Mouse (Mus musculus) right cerebral cortex, postnatal 14 days (tissue): ENCODE measurements around the gene Pros1.
A peak's percentile ranks its signal among the peaks of the same experiment; 100 is the strongest.

Source experiments
- DNase-seq: peaks from one replicate; pipeline ENCODE4 v3.0.0; 2022

Gene Pros1

DNA sequence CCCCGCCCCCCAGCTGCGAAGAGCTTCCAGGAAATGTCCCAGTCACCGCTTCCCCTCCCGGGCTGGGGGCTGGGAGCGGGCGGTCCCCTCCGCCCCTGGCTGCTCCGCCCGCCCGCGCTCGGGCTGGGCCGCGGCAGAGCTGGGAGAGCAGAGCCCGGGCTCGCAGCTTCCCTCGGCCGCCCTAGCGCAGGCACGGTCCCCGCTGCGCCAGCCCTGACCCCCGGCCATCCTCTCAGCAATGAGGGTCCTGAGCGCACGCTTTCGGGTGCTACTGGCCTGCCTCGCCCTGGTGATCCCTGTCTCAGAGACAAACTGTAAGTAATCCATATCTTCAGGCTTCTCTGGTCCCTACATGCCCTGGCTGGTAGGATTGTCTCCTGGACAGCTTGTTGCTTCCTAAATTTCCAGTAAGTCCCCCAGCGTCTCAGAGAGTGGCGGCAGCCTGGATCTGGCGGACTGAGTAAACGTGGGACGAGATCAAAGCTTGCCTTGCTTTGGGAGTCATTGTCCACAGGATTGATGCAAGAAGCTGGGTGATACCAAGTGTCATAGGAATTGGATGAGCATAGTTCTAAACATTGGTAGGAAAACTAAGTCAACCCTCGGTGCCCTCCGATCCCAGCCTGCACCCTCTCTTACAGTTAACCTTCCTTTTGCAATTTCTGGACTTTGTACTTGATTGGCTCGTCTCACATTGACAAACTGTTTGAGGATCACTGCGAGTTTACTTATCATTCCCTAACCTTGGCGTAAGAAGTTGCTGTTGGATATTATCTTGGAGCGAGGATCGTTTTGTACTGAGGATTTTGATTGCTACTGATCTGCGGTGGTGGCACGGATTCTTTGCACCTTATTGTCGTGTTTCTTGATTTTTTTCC is at the start of gene Pros1:
Gene Pros1, plus strand, starts transcription at position 117 of the 878 bp plus-strand sequence.
- peak; percentile 38 for DNase-seq

DNA sequence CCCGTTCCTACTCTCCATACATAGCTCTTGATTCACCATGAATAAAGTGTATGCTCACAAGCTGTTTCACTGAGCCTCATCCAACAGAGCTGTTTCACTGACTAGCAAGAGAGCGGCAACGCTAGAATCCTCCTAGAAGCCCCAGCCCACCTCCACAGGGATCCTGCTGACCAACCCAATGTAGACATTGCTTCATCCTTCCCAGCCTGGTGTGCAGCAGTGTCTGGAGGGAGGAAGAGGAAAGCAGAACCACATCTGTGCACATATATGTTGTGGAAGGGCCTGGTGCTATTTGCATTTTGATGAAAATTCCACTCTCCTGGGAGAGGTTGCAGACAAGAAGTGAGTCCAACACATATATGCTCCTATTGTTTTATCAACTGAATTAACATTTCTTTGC is 49.5 kb upstream of the Pros1 start:
- DNase-seq = no peak

DNA sequence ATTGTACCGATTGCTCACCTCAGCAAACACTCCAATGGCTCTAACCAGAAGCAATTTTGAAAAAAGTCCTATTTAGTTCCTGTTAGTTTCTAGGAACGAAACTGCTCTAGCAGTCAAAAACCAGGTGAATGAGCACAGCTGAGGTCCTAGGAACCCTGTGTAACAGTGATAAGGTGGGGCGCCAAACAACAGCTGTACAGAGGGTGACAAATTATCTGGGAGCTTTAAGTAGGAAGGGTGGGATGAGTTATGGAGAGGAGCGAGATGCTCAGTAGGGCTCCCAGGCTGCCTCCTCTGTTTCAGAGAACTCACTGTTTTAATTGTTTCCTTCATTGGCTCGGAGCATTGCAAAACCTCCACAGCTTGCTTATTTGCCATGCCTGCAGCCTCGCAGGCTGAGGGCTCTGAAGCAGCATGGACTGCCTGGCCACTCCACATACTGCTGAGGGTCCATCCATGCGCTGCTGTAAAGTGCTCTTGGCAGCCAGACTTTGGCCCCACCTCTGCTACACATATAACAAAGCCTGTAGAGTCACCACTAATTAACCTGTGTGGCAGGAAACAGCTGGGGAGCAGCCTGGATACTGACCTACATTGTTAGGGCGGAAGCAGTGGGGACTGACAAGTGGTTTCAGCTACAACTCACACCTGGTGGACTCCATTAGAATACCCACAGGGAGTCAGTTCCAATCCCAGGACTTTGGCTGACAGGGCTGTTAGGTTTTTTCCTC is 46.7 kb upstream of the Pros1 start:
- no peak for DNase-seq

DNA sequence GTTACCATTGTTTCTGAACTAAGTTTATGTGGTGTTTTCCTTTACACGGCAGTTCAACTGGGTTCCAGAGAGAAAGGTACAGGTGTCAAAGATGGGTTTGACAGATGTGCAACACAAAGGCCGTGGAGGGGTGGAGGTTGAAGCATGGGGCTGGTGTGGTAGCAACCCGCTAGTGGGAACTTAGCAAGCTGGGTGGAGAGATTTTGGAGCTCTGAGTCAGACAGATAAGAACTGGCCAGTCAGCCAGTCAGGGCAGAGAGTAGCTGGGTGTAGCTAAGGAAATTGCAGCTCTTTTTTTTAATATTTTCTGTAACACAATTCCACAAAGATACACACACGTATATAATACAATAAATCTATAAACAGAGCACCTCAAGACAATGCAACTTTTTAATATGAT is 43.3 kb upstream of the Pros1 start:
- no peak for DNase-seq

DNA sequence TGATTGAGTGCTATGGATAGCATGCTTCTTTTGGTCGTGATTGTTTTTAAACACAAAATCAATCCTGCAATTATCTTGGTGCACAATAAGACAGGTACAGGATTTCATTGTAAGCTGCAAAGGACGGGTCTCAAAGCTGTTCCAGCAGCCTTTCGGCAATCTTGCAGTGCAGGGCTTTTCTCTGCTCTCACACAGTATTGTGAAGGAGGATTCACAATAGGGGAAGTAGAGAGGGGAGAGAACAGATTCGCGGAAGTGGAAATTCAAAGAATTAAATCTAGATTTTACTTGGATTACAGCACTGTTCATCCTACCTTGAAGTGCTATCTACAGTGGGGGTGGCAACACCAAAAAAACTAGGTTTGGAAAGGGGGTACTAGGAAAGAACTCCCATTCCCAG is 40.3 kb upstream of the Pros1 start:
- no peak for DNase-seq

DNA sequence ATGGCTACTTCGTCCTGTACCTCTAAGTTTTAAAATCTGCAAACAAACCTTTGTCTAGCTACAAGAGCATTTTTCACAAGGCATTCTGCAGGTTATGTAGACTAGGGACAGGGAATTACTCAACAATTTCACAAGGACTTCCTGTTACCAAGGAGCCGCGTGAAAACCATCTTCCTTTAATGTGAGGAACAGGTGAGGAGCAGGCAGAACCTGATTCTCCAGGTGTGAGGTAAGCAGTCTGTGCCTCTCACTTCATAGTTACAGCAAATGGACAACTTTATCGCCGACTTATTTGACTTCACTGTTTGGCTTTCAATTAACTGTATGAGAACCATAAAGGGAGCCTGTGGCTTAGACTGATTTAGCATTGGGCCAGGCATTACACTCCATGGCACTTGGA is 39.6 kb upstream of the Pros1 start, which contains the start of gene Stx19:
Gene Stx19, plus strand, starts transcription at position 186 of the 400 bp plus-strand sequence.
- no peak for DNase-seq

DNA sequence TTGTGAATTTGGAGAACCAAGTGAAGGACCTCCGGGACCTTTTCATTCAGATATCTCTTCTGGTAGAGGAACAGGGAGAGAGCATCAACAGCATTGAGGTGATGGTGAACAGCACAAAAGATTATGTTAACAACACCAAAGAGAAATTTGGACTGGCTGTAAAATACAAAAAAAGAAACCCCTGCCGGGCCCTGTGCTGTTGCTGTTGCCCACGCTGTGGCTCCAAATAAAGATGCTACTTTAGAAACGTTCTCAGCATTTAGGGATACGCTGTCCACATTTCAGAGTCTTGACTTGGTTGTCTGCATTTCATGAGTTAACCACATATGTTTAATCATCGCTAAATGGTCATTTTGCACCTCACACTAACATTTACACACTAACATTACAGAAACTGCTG is 31.6 kb upstream of the Pros1 start:
- no peak for DNase-seq

DNA sequence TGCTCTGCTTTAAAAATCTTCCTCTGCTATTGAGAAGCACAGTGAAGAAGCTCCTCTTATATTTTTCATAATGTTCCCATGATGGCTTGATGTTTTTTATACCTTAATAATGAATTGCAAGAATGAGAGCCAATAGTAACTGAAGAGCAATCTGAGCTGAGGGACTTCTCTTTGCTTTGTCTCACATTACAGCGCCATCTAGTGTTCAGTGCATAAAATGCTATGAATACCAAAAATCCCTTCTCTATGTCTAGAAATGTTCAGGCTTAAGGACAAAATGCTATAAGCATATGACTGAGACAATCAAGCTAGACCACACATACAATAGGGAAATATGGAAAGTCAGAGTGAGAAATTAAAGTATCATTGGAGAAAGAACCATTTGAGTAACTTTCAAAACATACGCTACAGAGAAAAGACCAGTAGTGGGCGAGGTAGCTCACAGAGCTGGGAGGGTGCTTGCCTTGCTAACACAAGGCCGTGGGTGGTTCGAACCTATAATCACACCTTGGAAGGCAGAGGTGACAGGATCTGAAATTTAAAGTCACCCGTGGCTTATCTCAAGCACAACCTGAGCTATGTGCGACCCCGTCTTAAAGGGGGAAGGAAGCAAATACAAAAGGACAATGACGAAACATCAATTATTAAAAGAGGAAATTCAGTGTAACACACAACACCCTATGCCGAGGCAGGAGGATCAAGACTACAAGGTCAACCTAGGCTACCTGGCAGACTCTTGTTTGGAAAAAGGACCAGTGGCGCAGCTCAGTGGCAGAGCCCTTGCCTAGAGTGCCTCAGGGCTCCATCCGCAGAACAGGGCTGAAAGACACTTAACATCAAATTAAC is 27.7 kb upstream of the Pros1 start:
- no peak for DNase-seq

DNA sequence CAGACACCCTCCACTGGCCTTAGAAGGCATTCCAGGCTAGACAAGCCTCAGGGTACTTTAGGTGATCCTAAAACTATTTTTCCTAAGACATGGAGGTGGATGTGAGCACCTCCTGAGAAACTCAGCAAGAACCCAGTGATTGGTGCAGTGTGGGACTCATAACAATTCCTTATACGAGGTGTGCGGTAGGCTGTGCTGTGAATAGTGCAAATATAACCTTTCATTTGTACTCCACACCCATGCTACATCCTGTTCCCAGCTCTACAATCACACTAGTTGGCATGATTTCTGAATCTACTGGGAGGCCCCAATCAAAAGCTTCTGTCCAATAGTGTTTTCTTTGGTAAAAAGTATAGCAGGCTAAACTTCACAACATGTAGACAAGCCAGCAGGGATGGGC is 22.1 kb upstream of the Pros1 start:
- no peak for DNase-seq

DNA sequence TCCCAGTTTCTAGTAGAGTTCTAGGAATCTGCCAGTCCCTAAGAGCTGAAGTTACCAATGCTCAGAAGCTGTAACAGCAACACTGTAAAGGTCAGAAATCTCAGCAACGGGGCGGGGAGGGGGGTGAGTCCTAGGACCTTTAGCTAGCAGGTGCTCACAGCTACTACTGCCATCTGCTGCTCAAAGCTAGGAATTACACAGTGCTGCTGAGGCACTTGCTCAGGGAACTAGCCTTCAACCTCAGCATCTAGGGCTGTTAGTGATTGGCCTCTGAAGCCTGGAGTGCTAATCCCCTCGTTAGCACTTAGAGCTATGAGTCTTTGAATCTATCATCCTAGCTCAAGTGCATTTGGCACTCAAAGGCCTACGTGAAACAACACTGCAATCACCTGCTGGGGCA is 21.6 kb upstream of the Pros1 start:
- DNase-seq = peak; percentile 17

DNA sequence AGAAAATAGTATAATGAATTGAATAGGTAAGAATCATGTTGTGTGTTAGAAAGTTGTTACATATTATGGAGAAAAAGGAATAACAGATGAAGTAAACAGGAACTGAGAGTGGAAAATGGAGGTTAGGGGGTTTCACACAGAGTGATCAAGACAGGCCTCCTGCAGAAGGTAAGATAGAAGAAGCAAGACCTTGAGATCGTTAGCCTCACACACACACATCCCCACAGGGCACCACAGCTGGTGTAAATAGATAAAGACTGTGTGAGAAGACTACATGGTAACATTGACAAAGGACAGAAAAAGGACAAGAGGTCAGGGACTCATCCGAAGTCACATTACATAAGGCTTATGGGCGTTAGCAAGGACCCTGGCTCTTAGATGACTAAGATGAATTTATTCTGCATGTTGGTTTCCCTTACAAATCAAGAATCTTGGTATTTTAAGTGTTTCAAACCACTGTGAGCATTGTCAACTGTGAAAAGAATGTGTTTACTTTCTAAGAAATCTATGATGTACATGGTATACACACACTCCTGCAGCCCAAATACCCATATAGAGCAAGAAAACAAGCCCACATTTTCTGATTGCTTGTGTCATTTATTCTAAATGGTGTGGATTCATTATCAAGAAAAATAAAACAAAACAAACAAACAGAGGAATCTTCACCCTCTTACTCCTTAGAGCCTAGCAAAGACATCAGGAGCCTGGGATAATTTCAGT is 19.9 kb upstream of the Pros1 start:
- no peak for DNase-seq

DNA sequence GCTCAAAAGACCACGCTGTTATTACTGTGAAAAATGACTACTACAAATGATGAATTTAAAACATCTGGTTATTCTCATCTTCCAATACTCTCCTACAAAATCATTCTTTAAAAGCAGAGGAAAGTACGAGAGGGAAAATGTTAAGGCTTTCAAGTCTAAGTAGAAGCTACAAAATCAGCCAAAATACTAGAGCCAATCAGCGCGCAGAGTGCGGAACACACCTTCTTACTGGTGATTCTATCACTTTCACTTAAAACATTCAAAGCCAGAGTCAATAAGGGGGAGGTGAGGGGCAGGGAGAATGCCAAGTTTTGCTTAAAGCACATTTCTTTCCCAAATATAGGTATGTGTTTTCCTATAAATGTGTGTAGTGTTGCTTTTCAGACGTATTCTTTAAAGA is 8.8 kb upstream of the Pros1 start:
- no peak for DNase-seq

DNA sequence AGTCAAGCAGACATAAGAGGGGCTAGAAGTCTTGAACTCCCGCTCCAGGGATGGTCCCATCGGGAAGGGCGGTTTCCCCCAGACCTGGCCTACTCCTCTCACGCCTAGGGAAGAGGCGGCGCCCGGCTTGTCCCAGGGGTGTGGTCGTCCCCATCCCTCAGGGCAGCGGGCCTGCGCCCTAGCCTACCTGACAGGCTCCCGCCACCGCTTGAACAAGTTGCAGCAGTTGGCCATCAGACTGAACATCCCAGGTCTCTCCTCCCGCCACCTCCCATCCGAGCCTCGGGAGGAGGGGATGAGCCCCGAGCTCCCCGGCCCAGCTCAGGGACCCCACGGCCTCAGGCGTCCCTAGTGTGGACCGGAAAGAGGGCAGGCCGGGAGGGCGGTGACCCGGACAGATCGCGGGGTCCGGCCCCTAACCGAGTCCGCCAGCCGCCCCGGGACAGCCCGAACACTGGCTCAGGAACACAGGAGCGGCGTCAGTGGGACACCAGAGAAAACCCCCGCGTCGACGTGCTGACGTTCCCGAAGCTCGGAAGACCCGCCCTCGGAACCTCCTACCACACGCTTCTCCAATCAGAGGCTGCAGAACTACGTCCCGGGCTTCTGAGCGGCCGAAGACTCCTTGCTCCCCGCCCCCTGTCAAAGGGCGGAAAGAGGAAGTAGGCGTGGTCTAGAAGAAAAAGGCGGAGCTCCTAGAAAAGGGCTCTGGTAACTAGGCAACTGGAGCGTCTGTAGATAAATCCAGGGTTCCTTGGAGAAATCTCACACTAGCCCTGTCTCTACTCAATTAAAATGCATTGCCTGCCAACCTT is 7.4 kb upstream of the Pros1 start, which contains the start of gene Arl13b:
Gene Arl13b, minus strand, starts transcription at position 543 of the 815 bp plus-strand sequence.
- peak; percentile 89 for DNase-seq

DNA sequence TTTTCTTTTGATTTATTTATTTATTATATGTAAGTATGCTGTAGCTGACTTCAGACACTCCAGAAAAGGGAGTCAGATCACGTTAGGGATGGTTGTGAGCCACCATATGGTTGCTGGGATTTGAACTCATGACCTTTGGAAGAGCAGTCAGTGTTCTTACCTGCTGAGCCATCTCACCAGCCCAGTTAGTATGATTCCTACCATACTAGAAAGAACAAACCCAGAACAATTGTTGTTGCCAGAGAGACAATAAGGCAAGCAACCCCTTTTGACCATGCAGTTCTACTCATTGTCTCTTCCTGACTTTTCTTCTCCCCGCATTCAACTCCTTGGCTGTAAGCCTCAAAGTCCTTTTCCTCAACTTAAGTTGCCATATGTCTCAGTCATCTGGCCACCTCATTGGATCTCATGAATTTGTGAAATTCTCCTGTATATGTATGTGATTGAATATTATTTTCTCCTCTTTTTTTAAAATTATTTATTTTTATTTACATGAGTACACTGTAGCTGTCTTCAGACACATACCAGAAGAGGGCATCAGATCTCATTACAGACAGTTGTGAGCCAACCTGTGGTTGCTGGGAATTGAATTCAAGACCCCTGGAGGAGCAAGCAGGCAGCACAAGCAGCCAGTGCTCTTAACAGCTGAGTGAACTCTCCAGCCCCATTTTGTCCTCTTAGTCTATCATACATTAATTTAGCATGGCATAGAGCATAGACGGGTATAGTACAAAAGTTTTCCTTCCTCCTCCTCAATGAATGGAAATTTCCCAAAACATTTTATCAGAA is 1.4 kb upstream of the Pros1 start:
- no peak for DNase-seq

DNA sequence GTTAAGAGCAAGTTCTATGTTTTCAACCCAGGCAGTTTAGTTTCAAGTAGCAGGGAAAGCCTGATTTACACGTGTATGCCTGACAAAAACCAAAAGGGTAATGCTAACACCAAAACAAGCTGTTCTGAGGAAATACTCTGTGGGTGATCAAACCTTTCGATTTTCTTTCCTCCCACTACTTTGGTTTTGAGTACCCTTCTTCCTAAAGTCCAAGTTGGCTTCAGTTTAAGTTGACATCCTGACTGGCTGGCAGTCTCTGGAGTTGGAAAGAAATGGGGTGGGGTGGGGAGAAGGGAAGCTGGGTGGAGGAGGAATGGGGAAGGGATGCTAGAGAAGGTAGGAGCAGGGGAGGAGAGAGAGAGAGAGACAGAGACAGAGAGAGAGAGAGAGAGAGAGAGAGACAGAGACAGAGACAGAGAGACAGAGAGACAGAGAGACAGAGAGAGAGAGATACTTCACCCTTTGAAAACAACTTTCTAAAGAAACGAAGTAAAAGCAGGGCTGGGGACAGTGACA is 438 bp upstream of the Pros1 start:
- no peak for DNase-seq

DNA sequence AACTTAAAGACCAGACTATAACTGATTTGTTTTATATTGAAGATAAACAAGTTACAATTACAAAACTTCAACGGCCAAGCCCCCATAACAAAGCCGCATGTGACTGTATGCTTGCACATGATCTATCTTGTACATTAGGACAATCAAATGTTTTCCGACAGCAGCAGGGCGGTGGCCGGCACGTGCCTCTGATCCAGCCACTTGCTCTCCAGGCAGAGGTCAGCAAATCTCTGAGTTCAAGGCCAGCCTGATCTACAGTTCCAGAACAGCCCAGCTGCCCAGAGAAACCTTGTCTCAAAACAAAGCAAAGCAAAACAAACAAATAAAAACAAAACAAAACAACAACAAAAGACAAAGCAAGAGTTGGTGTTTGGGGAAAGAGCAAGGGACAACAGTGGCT is 1.3 kb downstream of the Pros1 start:
- DNase-seq = no peak

DNA sequence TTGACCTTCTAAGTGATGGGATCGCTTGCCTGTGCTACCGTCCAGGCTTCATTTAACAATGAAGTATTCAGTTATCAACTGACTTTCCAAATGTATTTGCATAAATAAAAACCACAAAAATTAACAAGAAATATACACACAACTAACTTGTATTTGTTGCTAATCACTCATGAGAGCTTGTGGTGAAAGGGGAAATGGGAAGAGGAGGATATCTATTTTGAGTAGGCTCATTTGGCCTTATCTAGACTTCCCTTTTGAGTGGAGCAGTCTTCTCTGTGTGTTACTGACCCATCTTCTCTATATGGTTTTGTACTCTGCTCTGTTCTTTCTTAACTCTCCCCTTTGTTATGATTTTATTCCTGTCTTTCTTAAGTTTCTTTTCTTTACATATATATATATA is 2.2 kb downstream of the Pros1 start:
- no peak for DNase-seq

DNA sequence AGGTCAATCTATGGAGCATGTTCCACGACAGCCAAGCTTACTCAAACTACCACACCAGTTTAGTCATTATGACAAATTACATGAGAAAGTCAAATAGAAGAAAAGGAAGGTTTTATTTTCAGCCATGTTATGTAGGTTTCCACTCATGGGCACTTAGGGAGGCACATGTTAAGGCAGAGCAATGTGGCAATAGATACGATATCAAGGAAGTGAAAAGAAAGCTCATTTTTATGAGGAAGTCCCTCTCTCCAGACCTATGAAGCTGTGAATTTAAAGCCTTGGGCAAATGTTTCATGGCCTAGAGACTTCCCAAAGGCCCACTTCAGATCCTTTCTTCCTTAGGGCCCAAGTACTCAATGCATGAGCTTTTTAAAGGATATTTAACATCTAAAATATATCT is 3.4 kb downstream of the Pros1 start:
- DNase-seq = no peak

DNA sequence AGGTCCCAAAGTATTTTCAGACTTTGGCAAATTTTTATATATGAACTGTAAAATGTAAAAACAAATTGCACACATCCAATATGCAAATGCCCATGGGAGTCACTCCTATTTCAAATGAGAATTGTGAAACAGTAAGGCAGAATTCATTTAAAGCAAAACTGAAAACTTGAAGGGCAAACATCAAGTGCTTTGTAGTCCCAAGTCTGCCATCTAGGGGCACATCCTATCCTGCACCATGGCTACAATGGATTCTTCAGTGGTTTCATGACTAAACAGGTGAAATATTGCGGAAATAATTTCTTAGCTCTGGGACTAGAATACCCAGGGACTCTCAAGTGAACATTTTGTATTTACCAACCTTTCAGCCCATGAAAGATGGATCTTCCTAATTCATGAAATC is 3.9 kb downstream of the Pros1 start:
- no peak for DNase-seq

DNA sequence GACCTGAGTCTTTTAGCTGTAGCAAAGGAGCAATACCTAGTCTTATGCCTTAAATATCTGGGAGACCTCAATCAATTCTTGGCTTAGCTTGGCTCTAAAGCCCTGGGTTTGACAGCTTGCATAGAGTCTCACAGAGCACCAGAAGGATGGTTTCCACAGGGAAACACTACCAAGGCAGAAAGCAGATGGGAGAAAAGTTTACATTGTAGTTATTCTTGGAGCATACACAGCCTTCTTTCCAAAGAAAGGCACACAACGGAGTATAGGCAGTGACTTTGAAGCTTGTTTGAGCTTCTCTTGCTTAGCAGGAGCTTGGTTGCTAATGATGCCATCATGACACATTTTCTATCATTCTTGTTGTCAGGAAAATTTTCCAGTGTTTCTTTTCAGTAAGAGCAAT is 6.0 kb downstream of the Pros1 start:
- no peak for DNase-seq

DNA sequence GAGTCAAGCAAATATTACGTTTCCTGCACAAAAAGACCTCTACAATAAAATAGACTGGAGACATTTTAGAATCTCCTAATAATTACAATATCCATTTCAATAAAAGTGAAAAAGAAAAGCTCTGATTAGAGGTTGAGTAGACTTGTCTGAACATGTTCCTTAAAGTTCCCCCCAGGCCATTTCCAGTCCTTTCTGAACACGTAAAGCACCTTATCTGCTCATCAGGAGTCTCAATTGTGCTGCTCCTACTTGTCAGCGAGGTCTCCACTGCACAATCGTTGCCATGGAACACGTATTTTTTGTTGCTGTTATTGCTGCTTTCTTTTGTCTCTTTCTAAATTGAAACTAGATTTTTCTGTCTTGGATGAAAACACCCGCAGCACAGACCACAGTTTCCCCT is 7.3 kb downstream of the Pros1 start:
- DNase-seq = no peak
